Mouse (Mus musculus) heart, embryonic 15.5 days (tissue): ENCODE data around the gene Ercc1. TPM values are rescaled to one million over a fixed set of nuclear protein-coding genes. Genes with fewer than 3 reads are reported as not detected.
A peak's percentile ranks its signal among the peaks of the same experiment; 100 is the strongest.

Experiments
- ATAC-seq: fragments of 200-750 bp; cut with Nextera tagmentation; replicated peaks from 2 replicates; pipeline ENCODE4 v1.8.0; 2017; ENCODE audit warnings: low read depth, moderate TSS enrichment; ENCODE audit not compliant: insufficient number of reproducible peaks, insufficient read depth, low FRiP score
- H3K27ac ChIP-seq: fragments of 300-500 bp; sonication (generic); 2 replicates; pipeline ENCODE4 v1.5.1; 2015; ENCODE audit warnings: mild to moderate bottlenecking, inconsistent platforms
- H3K27me3 ChIP-seq: fragments of 300-500 bp; sonication (generic); 2 replicates; pipeline ENCODE4 v1.6.1; 2015; ENCODE audit warnings: inconsistent platforms
- H3K36me3 ChIP-seq: fragments of 300-500 bp; sonication (generic); 2 replicates; pipeline ENCODE4 v1.6.1; 2015; ENCODE audit warnings: mild to moderate bottlenecking, inconsistent platforms
- H3K4me1 ChIP-seq: fragments of 300-500 bp; sonication (generic); replicated peaks from 2 replicates; pipeline ENCODE4 v1.6.1; 2015; ENCODE audit warnings: inconsistent platforms
- H3K4me2 ChIP-seq: fragments of 300-500 bp; sonication (generic); 2 replicates; pipeline ENCODE4 v1.6.1; 2015; ENCODE audit warnings: inconsistent platforms, mild to moderate bottlenecking, moderate library complexity
- H3K4me3 ChIP-seq: fragments of 300-500 bp; sonication (generic); 2 replicates; pipeline ENCODE4 v1.5.1; 2015; ENCODE audit warnings: mild to moderate bottlenecking, inconsistent platforms
- H3K9ac ChIP-seq: fragments of 300-500 bp; sonication (generic); 2 replicates; pipeline ENCODE4 v1.6.1; 2015; ENCODE audit warnings: mild to moderate bottlenecking, inconsistent platforms
- H3K9me3 ChIP-seq: fragments of 300-500 bp; sonication (generic); replicated peaks from 2 replicates; pipeline ENCODE4 v1.6.1; 2016; ENCODE audit warnings: inconsistent platforms
- WGBS: fragments of 180-500 bp; shearing (Covaris S2); methylation state at CpG from one replicate; pipeline ENCODE4 v1.1.7; 2015; ENCODE audit warnings: mixed read lengths; 5-methylcytosine and 5-hydroxymethylcytosine counted together
- polyA plus RNA-seq: library from polyadenylated mRNA; unstranded; fragments of >200 nt; fragmentation: Nextera tagmentation; extraction: Ambion mirVana; gene quantifications from 2 replicates; pipeline ENCODE4 v1.2.1, GENCODE M21; 2015

The Ercc1 gene
- polyA plus RNA-seq, 1 experiment from 2014 or later, result 60.3 TPM

DNA sequence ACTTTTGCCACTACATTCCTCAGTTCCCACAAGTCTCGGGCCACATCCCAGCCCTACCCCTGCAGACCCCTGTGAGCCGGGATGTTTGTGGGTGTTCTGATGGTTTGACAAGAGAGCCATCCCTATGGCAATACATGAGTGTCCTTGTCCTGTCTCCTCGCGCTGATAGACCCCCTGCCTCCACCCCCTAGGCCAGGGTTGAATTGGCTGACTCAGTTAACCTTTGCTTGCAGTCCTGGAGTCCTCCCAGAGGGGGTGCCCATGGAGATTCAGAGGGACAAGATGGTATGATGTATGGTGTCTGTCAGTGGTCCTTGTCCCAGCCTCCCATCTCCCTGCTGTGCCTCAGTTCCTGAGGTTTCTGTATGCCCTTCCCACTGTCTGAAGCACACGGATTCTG is 30.5 kb upstream of the Ercc1 start:
- no peaks in the 10 kb centered on the region for H3K36me3 ChIP-seq
- H3K27ac ChIP-seq, result no peak overlapping the region
- peaks cover 4% of the 10 kb centered on the region; the same call in 1 of the 2 replicates for H3K27me3 ChIP-seq
- H3K4me2 ChIP-seq, result no peak overlapping the region
- no peaks in the 10 kb centered on the region for H3K9me3 ChIP-seq
- 42% methylated on average over 5 of the region's 5 CpGs for WGBS
- H3K4me3 ChIP-seq, result no peak overlapping the region
- peaks cover 18% of the 10 kb centered on the region for H3K4me1 ChIP-seq
- no peak overlapping the region for H3K9ac ChIP-seq
- no peak for ATAC-seq

DNA sequence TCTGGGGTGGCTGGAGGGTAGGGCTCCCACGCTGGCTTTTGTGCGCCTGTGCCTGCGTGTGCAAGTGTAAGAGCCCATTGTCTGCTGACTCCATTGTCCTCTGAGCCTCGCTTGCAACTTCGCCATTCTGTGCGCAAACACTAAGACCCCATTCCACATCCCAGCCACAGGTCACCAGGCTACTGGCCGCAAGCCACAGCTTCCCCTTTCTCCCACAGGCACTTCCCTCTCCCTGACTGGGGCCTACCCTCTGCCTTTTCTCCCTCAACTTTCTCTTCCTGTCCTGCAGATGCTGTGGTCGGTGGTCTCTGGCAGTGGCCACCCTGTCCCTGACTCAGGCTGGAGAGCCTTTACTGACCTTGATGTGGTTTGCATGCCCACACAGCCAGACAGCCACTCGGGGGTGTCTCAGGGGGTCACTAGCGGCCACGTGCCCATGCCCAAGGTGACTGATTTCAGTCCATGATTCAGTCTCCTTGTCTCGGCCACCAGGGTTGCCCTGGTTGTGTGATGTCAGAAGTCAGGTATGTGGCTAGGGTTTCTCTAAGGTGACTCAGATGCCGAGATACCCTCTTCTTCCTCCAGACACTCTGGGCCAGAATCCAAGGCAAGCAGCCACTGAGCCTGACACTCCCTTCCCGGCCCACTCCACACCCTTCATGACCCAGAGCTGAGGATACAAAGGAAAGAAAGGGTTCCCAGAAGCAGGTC is 28.0 kb upstream of the Ercc1 start:
- Histone ChIP-seq H3K4me1 (peaks cover 20% of the 10 kb centered on the region), H3K36me3 (no peaks in the 10 kb centered on the region), H3K27ac (no peak overlapping the region), H3K27me3 (peaks cover 4% of the 10 kb centered on the region; the same call in 1 of the 2 replicates), H3K4me3 (no peak overlapping the region), H3K4me2 (no peak overlapping the region), H3K9me3 (no peaks in the 10 kb centered on the region), H3K9ac (no peak overlapping the region)
- 49% methylated on average over 14 of the region's 14 CpGs for WGBS
- no peak for ATAC-seq

DNA sequence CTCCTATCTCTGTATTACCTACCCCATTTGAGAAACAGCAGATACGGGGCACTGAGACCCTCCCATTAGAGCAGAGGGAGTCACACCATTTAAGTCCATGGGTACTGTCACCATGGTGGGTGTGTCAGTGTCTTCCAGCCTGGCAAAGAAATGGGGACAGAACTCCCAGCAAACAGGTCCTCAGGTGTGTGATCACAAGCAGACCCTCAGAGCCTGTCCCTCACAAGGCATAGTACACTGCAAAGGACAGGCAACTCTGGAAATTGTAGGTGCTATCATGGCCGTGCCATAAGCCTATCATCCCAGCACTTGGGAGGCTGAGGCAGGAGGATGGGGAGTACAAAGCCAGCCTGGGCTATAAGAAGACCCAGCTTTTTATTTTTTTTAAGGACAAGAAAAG is 26.4 kb upstream of the Ercc1 start:
- Histone ChIP-seq H3K4me1 (peaks cover 20% of the 10 kb centered on the region), H3K36me3 (no peaks in the 10 kb centered on the region), H3K9ac (no peak overlapping the region), H3K9me3 (no peaks in the 10 kb centered on the region), H3K27me3 (peaks cover 3% of the 10 kb centered on the region; the same call in 1 of the 2 replicates), H3K4me3 (no peak overlapping the region), H3K27ac (no peak overlapping the region), H3K4me2 (no peak overlapping the region)
- WGBS, result 70% methylated on average over 2 of the region's 2 CpGs
- no peak for ATAC-seq

- 71% methylated on average over 7 of the region's 7 CpGs for WGBS
- H3K36me3 ChIP-seq, result no peaks in the 10 kb centered on the region
- no peak overlapping the region for H3K9ac ChIP-seq
- H3K4me1 ChIP-seq, result peaks cover 20% of the 10 kb centered on the region
- H3K4me3 ChIP-seq, result no peak overlapping the region
- ATAC-seq, result no peak
- H3K27ac ChIP-seq, result no peak overlapping the region
- no peaks in the 10 kb centered on the region for H3K9me3 ChIP-seq
- no peak overlapping the region for H3K4me2 ChIP-seq
- no peaks in the 10 kb centered on the region for H3K27me3 ChIP-seq
Observed at GRCm38 (mm10) chr7:19318676-19319075, 25.9 kb upstream of the Ercc1 start.

DNA sequence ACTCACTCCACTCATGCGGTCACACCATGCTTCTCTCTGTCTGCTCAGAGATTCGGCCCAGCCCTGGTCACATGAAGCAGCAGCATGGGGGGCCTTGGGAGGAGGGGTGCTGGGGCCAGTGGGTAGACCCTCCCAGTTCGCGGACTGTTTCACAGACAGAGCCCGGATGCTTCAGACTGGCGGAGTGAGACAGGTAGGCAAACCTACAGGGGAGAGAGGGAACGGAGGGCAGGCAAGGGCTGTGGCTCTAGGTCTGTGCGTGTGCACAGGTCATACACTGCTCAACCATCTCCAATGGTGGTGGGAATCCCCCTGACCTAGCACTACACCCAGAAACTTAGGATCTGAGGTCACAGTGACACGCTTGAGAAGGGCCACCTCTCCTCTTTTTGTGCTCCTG is 25.1 kb upstream of the Ercc1 start:
- Histone ChIP-seq H3K27ac (0 out of 2 replicates have a peak overlapping the region, but pooled peaks have one; percentile 39), H3K9me3 (no peaks in the 10 kb centered on the region), H3K4me3 (peak overlapping the region; percentile 52), H3K4me1 (peaks cover 20% of the 10 kb centered on the region), H3K36me3 (no peaks in the 10 kb centered on the region), H3K9ac (peak overlapping the region; percentile 55), H3K4me2 (peak overlapping the region; percentile 88), H3K27me3 (no peaks in the 10 kb centered on the region)
- 13% methylated on average over 9 of the region's 9 CpGs for WGBS
- ATAC-seq, result peak; percentile 27; the same call in 1 of the 2 replicates

GRCm38 (mm10) chr7:19319906-19320305 is 24.7 kb upstream of the Ercc1 start:
- Histone ChIP-seq H3K9ac (peak overlapping the region; percentile 55), H3K36me3 (no peaks in the 10 kb centered on the region), H3K4me2 (peak overlapping the region; percentile 88), H3K27ac (0 out of 2 replicates have a peak overlapping the region, but pooled peaks have one; percentile 39), H3K4me3 (peak overlapping the region; percentile 52), H3K27me3 (no peaks in the 10 kb centered on the region), H3K4me1 (peaks cover 20% of the 10 kb centered on the region), H3K9me3 (no peaks in the 10 kb centered on the region)
- under 1% methylated on average over 40 of the region's 41 CpGs for WGBS
- ATAC-seq, result peak; percentile 90

DNA sequence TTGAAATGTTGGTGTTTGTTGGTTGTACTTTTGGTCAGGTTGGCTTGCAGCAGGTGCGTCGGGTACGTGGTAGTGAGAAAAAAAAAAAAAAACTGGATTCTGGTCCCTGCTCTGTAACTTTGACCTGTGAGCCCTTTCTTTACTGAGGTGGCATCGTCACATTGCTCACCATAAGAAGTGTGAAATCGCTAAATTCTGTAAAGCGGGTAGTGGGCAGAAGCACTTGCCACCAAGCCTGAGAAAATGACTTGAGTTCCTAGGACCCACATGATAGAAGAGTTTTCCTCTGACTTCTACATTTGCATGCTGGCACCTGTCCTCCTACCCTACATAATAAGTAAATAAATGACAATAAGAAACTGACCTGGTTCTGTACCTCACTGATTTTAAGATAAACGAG is 23.9 kb upstream of the Ercc1 start:
- H3K4me1 ChIP-seq, result peaks cover 21% of the 10 kb centered on the region
- no peak overlapping the region for H3K9ac ChIP-seq
- no peaks in the 10 kb centered on the region for H3K9me3 ChIP-seq
- H3K27ac ChIP-seq, result no peak overlapping the region
- H3K4me3 ChIP-seq, result no peak overlapping the region
- H3K36me3 ChIP-seq, result no peaks in the 10 kb centered on the region
- H3K4me2 ChIP-seq, result peak overlapping the region; percentile 88
- H3K27me3 ChIP-seq, result no peaks in the 10 kb centered on the region
- WGBS, result 42% methylated on average over 7 of the region's 7 CpGs
- ATAC-seq, result no peak

- ATAC-seq, result no peak
- Histone ChIP-seq H3K27ac (no peak overlapping the region), H3K27me3 (no peaks in the 10 kb centered on the region), H3K9me3 (no peaks in the 10 kb centered on the region), H3K4me3 (no peak overlapping the region), H3K4me2 (no peak overlapping the region), H3K4me1 (peaks cover 28% of the 10 kb centered on the region), H3K36me3 (no peaks in the 10 kb centered on the region), H3K9ac (no peak overlapping the region)
- whole genome bisulfite sequencing, result 54% methylated on average over 5 of the region's 5 CpGs
Observed at GRCm38 (mm10) chr7:19321464-19321863, 23.1 kb upstream of the Ercc1 start.

- Histone ChIP-seq H3K27ac (no peak overlapping the region), H3K9ac (no peak overlapping the region), H3K27me3 (no peaks in the 10 kb centered on the region), H3K4me2 (no peak overlapping the region), H3K9me3 (no peaks in the 10 kb centered on the region), H3K4me3 (no peak overlapping the region), H3K36me3 (no peaks in the 10 kb centered on the region), H3K4me1 (peaks cover 32% of the 10 kb centered on the region)
- no peak for ATAC-seq
- WGBS, result 36% methylated on average over 9 of the region's 9 CpGs
Observed at GRCm38 (mm10) chr7:19322489-19322888, 22.1 kb upstream of the Ercc1 start.

- H3K4me3 ChIP-seq, result no peak overlapping the region
- H3K9ac ChIP-seq, result no peak overlapping the region
- H3K4me2 ChIP-seq, result no peak overlapping the region
- no peaks in the 10 kb centered on the region for H3K27me3 ChIP-seq
- no peak overlapping the region for H3K27ac ChIP-seq
- H3K36me3 ChIP-seq, result no peaks in the 10 kb centered on the region
- 83% methylated on average over 11 of the region's 11 CpGs for WGBS
- no peaks in the 10 kb centered on the region for H3K9me3 ChIP-seq
- ATAC-seq, result no peak
- H3K4me1 ChIP-seq, result peaks cover 38% of the 10 kb centered on the region
Observed at GRCm38 (mm10) chr7:19324221-19324620, 20.4 kb upstream of the Ercc1 start.

DNA sequence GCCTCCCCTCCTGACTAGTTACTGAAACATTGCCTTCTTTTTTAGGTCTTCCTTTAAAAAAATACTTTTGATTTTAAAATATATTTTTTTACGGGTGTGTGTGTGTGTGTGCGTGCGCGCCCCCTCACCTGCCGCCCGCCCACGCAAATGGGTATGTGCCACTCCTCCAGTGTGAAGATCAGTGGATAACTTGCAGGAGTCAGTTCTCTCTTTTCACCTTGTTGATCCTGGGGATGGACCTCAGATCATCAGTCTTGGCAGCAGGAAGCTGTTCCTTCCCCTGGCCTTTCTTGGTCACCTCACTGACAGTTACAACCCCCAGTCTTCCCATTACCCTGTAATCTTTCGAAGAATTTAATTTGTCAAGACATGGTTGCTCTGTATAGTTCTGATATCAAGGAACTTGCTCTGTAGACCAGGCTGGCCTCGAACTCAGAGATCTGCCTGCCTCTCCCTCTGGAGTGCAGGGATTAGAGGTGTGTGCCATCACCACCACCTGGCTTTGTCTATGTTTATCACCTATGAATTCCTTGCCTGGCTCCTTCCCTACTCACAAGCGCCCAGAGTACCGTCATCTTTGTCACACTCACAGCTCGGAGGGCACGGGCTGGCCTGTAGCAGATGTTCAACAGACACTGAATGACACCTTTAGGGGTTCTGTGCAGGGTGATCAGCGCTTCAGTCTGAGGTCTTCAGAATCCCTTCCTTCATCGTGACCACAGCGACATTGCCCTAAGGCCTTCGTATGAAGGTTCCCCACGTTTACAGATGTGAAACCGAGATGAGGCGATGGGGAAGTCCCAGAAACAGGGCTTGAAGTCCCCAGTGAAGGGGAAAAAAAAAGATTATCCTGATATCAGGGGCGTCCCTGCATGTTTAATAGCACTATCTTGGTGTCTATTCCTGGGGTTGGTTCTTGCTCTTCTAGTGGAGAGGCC is 19.0 kb upstream of the Ercc1 start:
- peak overlapping the region; percentile 47; the same call in 1 of the 2 replicates for H3K4me3 ChIP-seq
- no peaks in the 10 kb centered on the region for H3K9me3 ChIP-seq
- H3K36me3 ChIP-seq, result no peaks in the 10 kb centered on the region
- WGBS, result 65% methylated on average over 21 of the region's 21 CpGs
- no peaks in the 10 kb centered on the region for H3K27me3 ChIP-seq
- H3K9ac ChIP-seq, result peak overlapping the region; percentile 36; the same call in 1 of the 2 replicates
- H3K27ac ChIP-seq, result peak overlapping the region; percentile 82; the same call in 1 of the 2 replicates
- H3K4me2 ChIP-seq, result peak overlapping the region; percentile 77
- no peak for ATAC-seq
- H3K4me1 ChIP-seq, result peaks cover 28% of the 10 kb centered on the region
